Comparison of ENCODE assay signal across 18 mouse cellular contexts in genomic region chr3:138242021-138242726, GRCm38 (mm10). TPM values are rescaled to one million over a fixed set of nuclear protein-coding genes. Genes with fewer than 3 reads are reported as not detected.
DNase-seq lines count a peak whose midpoint lies in the region; ATAC-seq and TF ChIP-seq lines count a peak whose summit lies in the region.
"Had no signal": no experiment of that assay in that cellular context is flagged by ENCODE, and none has a peak within 500 bp of the region (broad histone marks: within the 10 kb centered on the region; RNA-seq: fewer than 3 reads in every experiment).

No protein-coding gene starts in this region.

- H3K4me2 ChIP-seq in liver, embryonic 12.5 days: no peak overlapping the region
- H3K4me2 ChIP-seq in hindbrain, embryonic 16.5 days (ENCODE audit: low read length): no peak overlapping the region
- no peak overlapping the region for H3K4me2 ChIP-seq in midbrain, postnatal 0 days (ENCODE audit: low read depth, low read length, poor library complexity, severe bottlenecking)
- H3K4me2 ChIP-seq: heart, embryonic 11.5 days had no signal

- H3K27ac ChIP-seq in gastrocnemius, adult 2 months: peak overlapping the region; percentile 72
- peak overlapping the region; percentile 98 for H3K27ac ChIP-seq in liver, adult 2 months (replicated peaks; ENCODE audit: insufficient read depth, low read depth, low read length)
- H3K27ac ChIP-seq in liver, embryonic 12.5 days: no peak overlapping the region
- H3K27ac ChIP-seq in hindbrain, embryonic 16.5 days (ENCODE audit: low read depth, low read length): no peak overlapping the region
- H3K27ac ChIP-seq in midbrain, postnatal 0 days (ENCODE audit: low read depth, low read length): no peak overlapping the region

- no peak for ATAC-seq in liver, embryonic 12.5 days
- ATAC-seq in hindbrain, embryonic 16.5 days: peak; percentile 75
- ATAC-seq in midbrain, postnatal 0 days (ENCODE audit: low FRiP score): no peak

- no peak for DNase-seq in gastrocnemius, adult 2 months
- no peak for DNase-seq in gastrocnemius, postnatal 36 days
- DNase-seq in liver, adult 2 months (ENCODE audit: extremely low read depth, low read depth, low spot score): no peak
- peak; percentile 69 for DNase-seq in midbrain, postnatal 0 days (ENCODE audit: low spot score)
- no peak for DNase-seq in embryo, embryonic 10.5 days (ENCODE audit: low spot score)
- DNase-seq in testis, postnatal 14 days (ENCODE audit: low spot score): no peak
- DNase-seq: adrenal gland, adult 8-10 months; B cell, adult 2 months; cerebellum, postnatal 14 days; gastrocnemius, postnatal 10 days; heart, postnatal 36 days; layer of hippocampus, postnatal 36 days; right cerebral cortex, postnatal 14 days; thymus, adult 18-20 months had no signal

- intact Hi-C loops in gastrocnemius, adult 2 months (cut with DNase I): loop anchor here (5.0 kb wide), 1 partner anchor 35 kb away; no protein-coding TSS in a partner anchor
- intact Hi-C loops in gastrocnemius, postnatal 36 days (cut with DNase I): no loop called here

- H3K36me3 ChIP-seq in liver, adult 2 months (ENCODE audit: control insufficient read depth, insufficient read depth, low read length): peaks cover 5% of the 10 kb centered on the region; the same call in 1 of the 2 replicates
- H3K36me3 ChIP-seq in liver, embryonic 12.5 days: no peaks in the 10 kb centered on the region
- no peaks in the 10 kb centered on the region for H3K36me3 ChIP-seq in hindbrain, embryonic 16.5 days (ENCODE audit: control insufficient read depth, insufficient read depth, low read length)
- no peaks in the 10 kb centered on the region for H3K36me3 ChIP-seq in midbrain, postnatal 0 days (ENCODE audit: insufficient read depth, low read length)

- no peaks in the 10 kb centered on the region for H3K9me3 ChIP-seq in liver, embryonic 12.5 days (replicated peaks)
- H3K9me3 ChIP-seq in hindbrain, embryonic 16.5 days (ENCODE audit: control insufficient read depth, low read length): no peaks in the 10 kb centered on the region
- H3K9me3 ChIP-seq in midbrain, postnatal 0 days (ENCODE audit: low read length): no peaks in the 10 kb centered on the region

- H3K4me1 ChIP-seq in liver, adult 2 months (ENCODE audit: control insufficient read depth, insufficient read depth, low read length): peaks cover 36% of the 10 kb centered on the region
- peaks cover 3% of the 10 kb centered on the region; the same call in 1 of the 2 replicates for H3K4me1 ChIP-seq in liver, embryonic 12.5 days
- no peaks in the 10 kb centered on the region; the same call in 1 of the 2 replicates for H3K4me1 ChIP-seq in hindbrain, embryonic 16.5 days (ENCODE audit: control insufficient read depth, insufficient read depth, low read depth, low read length)
- H3K4me1 ChIP-seq in midbrain, postnatal 0 days (ENCODE audit: insufficient read depth, low read length): no peaks in the 10 kb centered on the region

- H3K27me3 ChIP-seq in liver, adult 2 months (ENCODE audit: control insufficient read depth, insufficient read depth, low read length): no peaks in the 10 kb centered on the region
- no peaks in the 10 kb centered on the region for H3K27me3 ChIP-seq in liver, embryonic 12.5 days (replicated peaks)
- no peaks in the 10 kb centered on the region for H3K27me3 ChIP-seq in hindbrain, embryonic 16.5 days (replicated peaks; ENCODE audit: control insufficient read depth, insufficient read depth, low read length)
- no peaks in the 10 kb centered on the region for H3K27me3 ChIP-seq in midbrain, postnatal 0 days (ENCODE audit: insufficient read depth, low read length)

- TF ChIP-seq CTCF in gastrocnemius, adult 2 months (IDR thresholded peaks at IDR 0.05): no peak
- TF ChIP-seq CTCF in liver, adult 2 months (IDR thresholded peaks at IDR 0.05; ENCODE audit: low read depth, low read length): no peak
- TF ChIP-seq CTCF in midbrain, postnatal 0 days (IDR thresholded peaks at IDR 0.05): no peak

- no peaks in the 10 kb centered on the region; the same call in 1 of the 2 replicates for H3K79me2 ChIP-seq in liver, adult 2 months (ENCODE audit: control insufficient read depth, insufficient read depth, low read length)

- peak overlapping the region; percentile 50 for H3K9ac ChIP-seq in liver, adult 2 months (ENCODE audit: low read depth, low read length)
- no peak overlapping the region for H3K9ac ChIP-seq in liver, embryonic 12.5 days
- no peak overlapping the region for H3K9ac ChIP-seq in hindbrain, embryonic 16.5 days (ENCODE audit: low read depth, low read length)
- no peak overlapping the region for H3K9ac ChIP-seq in midbrain, postnatal 0 days (replicated peaks; ENCODE audit: low read length, poor library complexity, severe bottlenecking)

- 63% methylated on average over 14 of the region's 14 CpGs for WGBS in liver, adult 2 months
- WGBS in liver, embryonic 12.5 days (ENCODE audit: insufficient replicate concordance): 70% methylated on average over 14 of the region's 14 CpGs
- WGBS in hindbrain, embryonic 16.5 days: 49% methylated on average over 14 of the region's 14 CpGs
- 53% methylated on average over 14 of the region's 14 CpGs for WGBS in midbrain, postnatal 0 days

- no peak overlapping the region for H3K4me3 ChIP-seq in gastrocnemius, adult 2 months
- H3K4me3 ChIP-seq in liver, adult 2 months (ENCODE audit: insufficient read depth, low read depth, low read length): no peak overlapping the region
- H3K4me3 ChIP-seq in liver, embryonic 12.5 days: no peak overlapping the region
- no peak overlapping the region for H3K4me3 ChIP-seq in hindbrain, embryonic 16.5 days (ENCODE audit: low read length)
- H3K4me3 ChIP-seq in midbrain, postnatal 0 days (ENCODE audit: low read depth, low read length): no peak overlapping the region

- TF ChIP-seq POLR2A in liver, adult 2 months (IDR thresholded peaks at IDR 0.05; ENCODE audit: extremely low read depth, insufficient read depth, low read length): no peak

RNA-seq across cellular contexts. Expression of gene Adh1, which starts 18.6 kb away (rescaled TPM):
- 10 to 100 TPM; 19.3 to 27.8 TPM for total RNA-seq in gastrocnemius, adult 2 months (2021)
- 10 to 100 TPM; 37.4 to 44.9 TPM for total RNA-seq in gastrocnemius, postnatal 36 days (2021)
- 2,711 and 3,373 TPM in 2 replicates for total RNA-seq in liver, adult 2 months (2014; rRNA removed)
- 3,177 and 3,191 TPM in 2 replicates for polyA plus RNA-seq in liver, adult 2 months (2012; rRNA removed)
- 0.92 and 0.97 TPM in 2 replicates for polyA plus RNA-seq in liver, embryonic 12.5 days (2016; fragmentation: Nextera tagmentation; extraction: Ambion mirVana)
- polyA plus RNA-seq in hindbrain, embryonic 16.5 days (2015; fragmentation: Nextera tagmentation; extraction: Ambion mirVana): 1.4 and 1.7 TPM in 2 replicates
- 0.80 and 4.2 TPM in 2 replicates for total RNA-seq in midbrain, postnatal 0 days (2014; rRNA removed)
- polyA plus RNA-seq in midbrain, postnatal 0 days (2015; fragmentation: Nextera tagmentation; extraction: Ambion mirVana): 3.2 and 4.0 TPM in 2 replicates
- polyA plus RNA-seq: embryonic facial prominence, embryonic 11.5 days had no signal

RNA-seq across cellular contexts. Expression of gene Adh7, which starts 24.6 kb away (rescaled TPM):
- under 1 TPM; 0.48 to 0.53 TPM for total RNA-seq in gastrocnemius, adult 2 months (2021)
- total RNA-seq in gastrocnemius, postnatal 36 days (2021): under 1 TPM; 0.27 to 0.46 TPM
- 1.2 and 1.5 TPM in 2 replicates for total RNA-seq in liver, adult 2 months (2014; rRNA removed)
- polyA plus RNA-seq in liver, adult 2 months (2012; rRNA removed): 0.40 and 1.7 TPM in 2 replicates
- 0.19 and 0.26 TPM in 2 replicates for polyA plus RNA-seq in liver, embryonic 12.5 days (2016; fragmentation: Nextera tagmentation; extraction: Ambion mirVana)
- 0.91 and 0.96 TPM in 2 replicates for polyA plus RNA-seq in hindbrain, embryonic 16.5 days (2015; fragmentation: Nextera tagmentation; extraction: Ambion mirVana)
- 0.99 and 3.2 TPM in 2 replicates for total RNA-seq in midbrain, postnatal 0 days (2014; rRNA removed)
- polyA plus RNA-seq in midbrain, postnatal 0 days (2015; fragmentation: Nextera tagmentation; extraction: Ambion mirVana): 1.5 and 2.0 TPM in 2 replicates
- polyA plus RNA-seq: embryonic facial prominence, embryonic 11.5 days; heart, embryonic 11.5 days had no signal

RNA-seq across cellular contexts. Expression of gene 4930579F01Rik, which starts 48.5 kb away (rescaled TPM):
- total RNA-seq in gastrocnemius, adult 2 months (2021): not detected
- not detected for total RNA-seq in gastrocnemius, postnatal 36 days (2021)
- not detected in 2 replicates for total RNA-seq in liver, adult 2 months (2014; rRNA removed)
- not detected in 2 replicates for polyA plus RNA-seq in liver, adult 2 months (2012; rRNA removed)
- polyA plus RNA-seq in liver, embryonic 12.5 days (2016; fragmentation: Nextera tagmentation; extraction: Ambion mirVana): not detected in 2 replicates
- not detected in 2 replicates for polyA plus RNA-seq in hindbrain, embryonic 16.5 days (2015; fragmentation: Nextera tagmentation; extraction: Ambion mirVana)
- total RNA-seq in midbrain, postnatal 0 days (2014; rRNA removed): not detected in 2 replicates
- polyA plus RNA-seq in midbrain, postnatal 0 days (2015; fragmentation: Nextera tagmentation; extraction: Ambion mirVana): not detected in 2 replicates
- total RNA-seq: adrenal gland, adult 8-10 months; gastrocnemius, postnatal 10 days; heart, postnatal 36 days; layer of hippocampus, postnatal 36 days had no signal
- polyA plus RNA-seq: embryonic facial prominence, embryonic 11.5 days; heart, embryonic 11.5 days had no signal

Comparison
In these comparisons a context has a peak if more than half of its experiments do, and no peak if none do; other contexts are left out.
1. H3K27ac ChIP-seq: peak in gastrocnemius, adult 2 months (single experiment) and liver, adult 2 months (single experiment); none in liver, embryonic 12.5 days (single experiment), hindbrain, embryonic 16.5 days (single experiment) and midbrain, postnatal 0 days (single experiment).
2. RNA of gene Adh1, which starts 18.6 kb away (total RNA-seq): 2,711 to 3,373 TPM in liver, adult 2 months; 37.4 to 44.9 TPM in gastrocnemius, postnatal 36 days, 19.3 to 27.8 TPM in gastrocnemius, adult 2 months and 0.80 to 4.2 TPM in midbrain, postnatal 0 days; every median in the first group is over 10 times any median in the second.